Mouse (Mus musculus) olfactory bulb, adult 2 months (tissue): ENCODE results near the gene Pklr. TPM values are rescaled to one million over a fixed set of nuclear protein-coding genes. Genes with fewer than 3 reads are reported as not detected.
A peak's percentile ranks its signal among the peaks of the same experiment; 100 is the strongest.

Experiments
- H3K27ac ChIP-seq: fragments of 200-500 bp; 2 replicates; pipeline ENCODE4 v1.5.1; 2012; ENCODE audit warnings: low read depth, low read length; ENCODE audit not compliant: insufficient read depth
- H3K4me1 ChIP-seq: fragments of 200-500 bp; 2 replicates; pipeline ENCODE4 v1.6.1; 2012; ENCODE audit warnings: low read length; ENCODE audit not compliant: control insufficient read depth, insufficient read depth
- H3K4me3 ChIP-seq: fragments of 200-500 bp; 2 replicates; pipeline ENCODE4 v1.5.1; 2012; ENCODE audit warnings: mild to moderate bottlenecking, low read depth, low read length, moderate library complexity; ENCODE audit not compliant: insufficient read depth
- CTCF ChIP-seq: fragments of 200-500 bp; IDR thresholded peaks from 2 replicates; pipeline ENCODE4 v1.5.1; 2012; ENCODE audit warnings: low read depth, mild to moderate bottlenecking, low read length, moderate library complexity; ENCODE audit not compliant: insufficient read depth
- POLR2A ChIP-seq: fragments of 200-500 bp; IDR thresholded peaks from 2 replicates; pipeline ENCODE4 v1.6.1; 2012; ENCODE audit warnings: mild to moderate bottlenecking, low read depth, low read length, moderate library complexity; ENCODE audit not compliant: insufficient read depth
- WGBS: fragments of 180-500 bp; shearing (Covaris S2); methylation state at CpG from one replicate; pipeline ENCODE4 v1.1.7; 2018; 5-methylcytosine and 5-hydroxymethylcytosine counted together
- polyA plus RNA-seq: library from polyadenylated mRNA; stranded (reverse); fragments of >200 nt; gene quantifications from 2 replicates; pipeline ENCODE4 v1.2.4, GENCODE M21; 2012; ENCODE audit warnings: low replicate concordance; ENCODE audit not compliant: missing spikeins, insufficient read depth, insufficient read length

The Pklr gene
- polyA plus RNA-seq, 1 experiment = not detected

DNA sequence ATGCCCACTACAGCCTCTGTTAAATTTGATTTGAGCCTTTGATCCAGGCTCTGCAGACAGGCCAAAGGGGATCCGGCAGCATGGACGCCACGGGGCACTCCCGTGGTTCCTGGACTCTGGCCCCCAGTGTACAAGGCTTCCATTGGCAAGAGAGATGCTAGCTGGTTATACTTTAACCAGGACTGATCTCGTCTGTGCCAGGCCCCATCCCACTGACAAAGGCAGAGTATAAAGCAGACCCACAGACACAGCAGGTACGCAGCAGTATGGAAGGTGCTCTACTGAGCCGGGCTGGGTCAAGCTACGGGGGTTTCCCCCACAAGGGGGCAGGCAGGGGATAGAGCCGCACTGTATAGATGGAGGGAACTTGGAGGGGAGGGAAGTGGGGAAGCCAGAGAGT, 423 bp downstream of the Pklr start:
- Histone ChIP-seq H3K4me3 (no peak overlapping the region), H3K27ac (no peak overlapping the region), H3K4me1 (peaks cover 14% of the 10 kb centered on the region)
- no peak for TF ChIP-seq POLR2A
- no peak for TF ChIP-seq CTCF
- 60% methylated on average over 9 of the region's 9 CpGs for WGBS

DNA sequence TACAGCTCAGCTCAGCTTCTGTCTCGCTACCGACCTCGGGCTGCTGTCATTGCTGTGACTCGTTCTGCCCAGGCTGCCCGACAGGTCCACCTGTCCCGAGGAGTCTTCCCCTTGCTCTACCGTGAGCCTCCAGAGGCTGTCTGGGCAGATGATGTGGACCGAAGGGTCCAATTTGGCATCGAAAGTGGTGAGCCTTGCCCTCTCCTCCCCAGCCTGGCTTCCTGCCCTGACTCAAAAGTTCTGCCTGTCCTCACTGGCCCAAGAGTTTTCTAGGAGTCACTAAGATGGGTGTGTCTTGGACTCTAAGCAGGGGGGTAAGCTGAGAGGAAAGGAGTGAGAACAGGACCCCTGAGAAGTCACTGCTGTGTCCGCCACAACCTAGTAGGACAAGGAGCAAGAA, 8.9 kb downstream of the Pklr start:
- Histone ChIP-seq H3K27ac (no peak overlapping the region), H3K4me3 (no peak overlapping the region), H3K4me1 (no peaks in the 10 kb centered on the region)
- TF ChIP-seq POLR2A = no peak
- TF ChIP-seq CTCF = no peak
- 76% methylated on average over 10 of the region's 10 CpGs for WGBS

DNA sequence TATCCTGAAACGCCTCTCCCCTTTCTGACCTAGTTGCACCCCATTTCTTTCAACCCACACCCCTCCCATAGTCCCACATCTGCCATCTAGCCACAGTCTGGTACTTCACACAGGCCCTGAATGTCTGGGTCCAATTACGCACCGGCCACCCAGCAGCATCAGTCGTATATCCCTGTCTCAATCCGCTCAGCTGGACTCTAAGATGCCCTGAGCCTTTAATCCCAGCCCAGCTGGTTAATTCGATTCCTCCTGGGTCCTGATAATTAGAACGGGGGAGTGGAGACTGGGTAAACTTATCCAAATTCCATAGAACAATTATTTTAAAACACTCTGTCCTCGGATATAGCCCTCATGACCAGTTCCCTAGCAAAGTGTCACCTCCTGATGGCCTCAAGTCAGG, 9.6 kb downstream of the Pklr start:
- H3K4me3 ChIP-seq = no peak overlapping the region
- no peaks in the 10 kb centered on the region for H3K4me1 ChIP-seq
- TF ChIP-seq POLR2A = no peak
- no peak for TF ChIP-seq CTCF
- WGBS = 40% methylated on average over 8 of the region's 8 CpGs
- no peak overlapping the region for H3K27ac ChIP-seq

DNA sequence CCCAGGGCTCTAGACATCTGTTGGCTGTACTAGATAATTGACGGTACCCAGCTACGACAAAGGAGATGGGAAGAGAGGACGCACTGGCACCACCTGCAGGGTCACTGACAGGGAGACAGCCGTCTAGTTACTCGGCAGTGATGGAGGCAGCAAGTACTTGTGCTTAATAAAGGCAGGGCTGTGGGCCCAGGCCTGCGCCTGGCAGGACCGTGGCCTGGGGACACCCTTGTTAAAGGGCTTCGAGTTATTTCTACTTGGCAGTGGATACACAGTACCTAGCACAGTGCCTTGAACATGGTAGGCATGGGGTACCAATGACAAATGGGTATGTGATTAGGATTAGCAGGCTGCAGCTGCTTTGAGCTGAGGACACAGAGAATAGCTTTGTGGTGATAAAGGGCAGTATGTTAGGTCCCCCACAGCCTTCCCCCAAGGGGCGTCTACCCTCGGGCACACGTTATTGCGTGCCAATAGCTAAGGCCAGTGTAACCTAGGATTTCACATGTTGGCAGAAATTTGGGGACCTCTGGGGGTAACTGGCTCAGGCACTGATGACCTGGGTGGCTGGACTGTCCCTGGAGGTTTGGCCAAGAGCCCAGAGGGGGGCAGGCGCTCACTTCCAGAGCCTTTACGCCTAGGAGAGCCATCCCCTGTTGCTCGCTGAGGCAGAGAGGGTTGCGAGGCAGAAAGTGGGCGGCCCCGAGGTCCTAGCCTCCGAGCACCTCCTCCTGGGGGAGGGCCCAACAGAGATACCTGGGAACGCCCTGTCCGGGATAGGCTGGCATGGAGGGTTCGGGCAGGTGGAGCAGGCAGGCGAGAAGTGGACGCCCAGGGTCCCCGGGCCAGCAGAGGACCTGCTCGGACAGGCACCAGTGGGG, 11.4 kb downstream of the Pklr start:
- 55% methylated on average over 26 of the region's 26 CpGs for WGBS
- TF ChIP-seq CTCF = no peak
- no peak for TF ChIP-seq POLR2A
- no peak overlapping the region for H3K4me3 ChIP-seq
- no peak overlapping the region for H3K27ac ChIP-seq
- H3K4me1 ChIP-seq = peaks cover under 1% of the 10 kb centered on the region; the same call in 1 of the 2 replicates

DNA sequence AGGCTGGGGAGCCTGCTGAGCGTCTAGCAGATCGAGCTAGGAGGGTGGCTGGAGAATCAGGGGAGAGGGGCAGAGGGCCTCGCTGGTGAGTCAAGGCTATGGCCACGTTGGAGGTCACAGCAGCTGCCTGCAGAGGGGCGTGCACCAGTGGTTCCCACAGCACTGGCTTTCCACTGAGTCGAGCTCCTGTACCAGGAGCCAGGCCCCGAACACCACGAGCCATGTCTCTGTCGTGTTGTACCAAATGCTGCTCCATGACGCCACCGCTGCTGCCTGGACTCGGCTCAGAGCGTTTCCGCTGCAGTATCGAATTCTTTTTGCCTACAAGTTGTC, 12.0 kb downstream of the Pklr start:
- no peak overlapping the region for H3K4me3 ChIP-seq
- 42% methylated on average over 15 of the region's 15 CpGs for WGBS
- no peak for TF ChIP-seq CTCF
- TF ChIP-seq POLR2A = no peak
- H3K27ac ChIP-seq = no peak overlapping the region
- H3K4me1 ChIP-seq = peaks cover 4% of the 10 kb centered on the region; the same call in 1 of the 2 replicates

DNA sequence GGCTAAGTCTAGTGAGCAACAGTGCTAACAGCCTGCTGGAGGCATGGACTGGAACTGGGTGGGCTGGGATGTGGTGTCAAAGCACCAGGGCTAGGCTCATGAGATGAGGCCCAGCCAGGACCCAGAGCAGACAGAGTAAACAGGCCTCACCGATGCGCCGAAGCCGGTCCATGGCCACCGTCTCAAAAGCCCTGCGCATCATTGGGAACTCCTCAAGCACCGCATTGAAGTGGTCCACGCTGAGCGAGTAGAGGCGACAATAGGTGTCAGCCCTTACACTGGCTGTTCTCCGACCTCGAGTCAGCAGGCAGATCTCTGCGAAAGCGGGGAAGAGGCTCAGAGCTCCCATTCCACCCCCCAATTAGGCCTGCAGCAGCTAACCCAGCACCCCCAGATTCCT, 12.6 kb downstream of the Pklr start:
- WGBS = 85% methylated on average over 14 of the region's 14 CpGs
- Histone ChIP-seq H3K27ac (no peak overlapping the region), H3K4me1 (peaks cover 4% of the 10 kb centered on the region; the same call in 1 of the 2 replicates), H3K4me3 (no peak overlapping the region)
- no peak for TF ChIP-seq POLR2A
- no peak for TF ChIP-seq CTCF

DNA sequence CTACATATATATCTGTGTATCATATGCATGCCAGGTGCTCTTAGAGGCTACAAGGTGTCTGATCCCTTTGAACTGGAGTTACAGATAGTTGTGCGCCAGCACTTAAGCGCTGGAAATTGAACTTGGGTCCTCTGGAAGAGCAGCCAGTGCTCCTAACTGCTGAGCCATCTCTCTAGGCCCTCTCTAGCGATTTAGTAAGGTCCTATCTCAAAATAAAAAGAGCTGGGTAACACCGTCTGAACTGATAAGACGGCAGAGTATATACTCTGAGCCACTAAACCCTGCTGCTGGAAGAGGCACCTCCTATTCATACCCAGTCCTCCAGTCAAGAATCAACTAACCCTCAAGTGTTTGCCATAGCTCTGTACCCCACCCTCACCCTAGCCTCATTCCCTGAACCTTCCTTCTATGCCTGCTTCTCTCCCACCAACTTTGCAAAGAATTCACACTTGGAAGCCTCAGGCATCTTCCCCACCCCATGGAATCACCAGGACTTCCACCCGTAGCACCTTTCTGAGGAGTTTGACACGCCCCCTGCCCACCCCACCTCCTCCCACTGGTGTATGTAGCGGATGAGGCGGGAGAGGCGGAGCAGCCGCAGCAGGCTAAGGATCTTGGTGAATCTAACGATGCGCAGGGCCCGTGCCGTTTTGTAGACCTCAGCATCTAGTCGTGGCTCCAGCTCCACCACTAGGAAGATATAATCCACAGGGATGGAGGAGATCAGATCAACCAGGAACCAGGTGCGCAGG, 16.3 kb downstream of the Pklr start:
- H3K4me1 ChIP-seq = peaks cover 4% of the 10 kb centered on the region; the same call in 1 of the 2 replicates
- no peak overlapping the region for H3K27ac ChIP-seq
- WGBS = 67% methylated on average over 17 of the region's 17 CpGs
- no peak overlapping the region for H3K4me3 ChIP-seq
- TF ChIP-seq POLR2A (no peak), CTCF (no peak)

DNA sequence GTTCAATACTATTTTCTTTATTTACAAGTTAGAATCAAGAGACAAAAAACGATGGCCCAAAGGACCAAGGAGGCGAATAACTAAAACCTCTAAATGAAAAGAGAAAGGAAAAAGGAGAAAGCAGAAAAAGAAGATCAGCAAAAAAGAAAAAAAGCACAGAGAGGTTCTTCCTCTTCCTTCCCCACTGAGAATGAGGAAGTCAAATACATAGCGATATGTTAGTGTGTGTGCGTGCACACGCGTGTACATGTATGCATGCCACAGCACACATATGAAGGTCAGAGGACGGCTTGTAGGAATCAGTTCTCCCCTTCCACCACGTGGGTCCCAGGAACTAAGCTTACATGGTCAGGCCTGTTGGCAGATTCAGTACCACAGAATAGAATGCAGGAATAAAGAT, 21.0 kb downstream of the Pklr start:
- WGBS = 90% methylated on average over 8 of the region's 8 CpGs
- H3K4me3 ChIP-seq = no peak overlapping the region
- peaks cover 15% of the 10 kb centered on the region for H3K4me1 ChIP-seq
- no peak for TF ChIP-seq POLR2A
- no peak for TF ChIP-seq CTCF
- no peak overlapping the region for H3K27ac ChIP-seq

DNA sequence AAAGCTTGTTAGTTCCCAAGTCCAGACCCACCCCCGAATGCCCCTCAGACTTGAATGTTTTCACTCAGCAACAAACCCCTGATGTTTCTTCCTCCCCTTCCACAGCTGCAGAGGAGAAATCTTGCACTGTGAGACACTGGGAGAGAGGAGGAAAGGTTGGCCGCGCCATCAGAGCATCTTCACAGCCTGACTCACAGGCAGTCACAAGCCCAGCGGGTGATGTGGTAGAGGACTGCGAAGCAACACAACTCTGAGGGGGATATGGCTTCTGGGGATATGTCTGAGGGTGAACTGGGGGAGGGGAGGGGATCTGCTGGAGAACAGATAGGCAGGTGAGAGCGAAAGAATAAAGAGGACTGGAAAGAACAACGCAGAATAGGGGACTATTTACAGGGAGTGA, 22.7 kb downstream of the Pklr start:
- Histone ChIP-seq H3K27ac (peak overlapping the region; percentile 95), H3K4me1 (peaks cover 10% of the 10 kb centered on the region), H3K4me3 (peak overlapping the region; percentile 88)
- 13% methylated on average over 7 of the region's 7 CpGs for WGBS
- TF ChIP-seq POLR2A (0 out of 2 replicates have a peak, but pooled peaks have one; percentile 23), CTCF (no peak)
